In genomic region chr17:70429746-70430451, GRCm38 (mm10) we compare ENCODE assay signal across 7 mouse cellular contexts.
DNase-seq lines count a peak whose midpoint lies in the region; ATAC-seq lines count a peak whose summit lies in the region.

No protein-coding gene starts in this region.

- H3K9ac ChIP-seq in midbrain, embryonic 12.5 days (replicated peaks) = no peak overlapping the region

- no peak overlapping the region for H3K4me3 ChIP-seq in midbrain, embryonic 12.5 days

- no peaks in the 10 kb centered on the region for H3K9me3 ChIP-seq in midbrain, embryonic 12.5 days

- H3K27ac ChIP-seq in midbrain, embryonic 12.5 days (replicated peaks) = no peak overlapping the region

- H3K4me2 ChIP-seq in midbrain, embryonic 12.5 days (replicated peaks) = peak overlapping the region; percentile 34

- peak; percentile 89 for ATAC-seq in midbrain, embryonic 12.5 days (ENCODE audit: low FRiP score, low read depth)

- DNase-seq in adrenal gland, postnatal 10 days = peak; percentile 82
- DNase-seq in embryo, embryonic 11 days = peak; percentile 90
- peak; percentile 87 for DNase-seq in heart, adult 11 months
- peak; percentile 23 for DNase-seq in kidney, adult 11 months
- peak; percentile 77 to 84 for DNase-seq in left cerebral cortex, postnatal 36 days (ENCODE audit: low spot score in 2 of 2)
- peak; percentile 18 to 71 for DNase-seq in spleen, postnatal 4 days (ENCODE audit: low spot score in 2 of 2)

- intact Hi-C loops in left cerebral cortex, postnatal 36 days (cut with DNase I) = loop anchor here (1.0 to 5.0 kb wide), 2 partner anchors 94 to 202 kb away; no protein-coding TSS in a partner anchor

- H3K4me1 ChIP-seq in midbrain, embryonic 12.5 days = no peaks in the 10 kb centered on the region

- H3K27me3 ChIP-seq in midbrain, embryonic 12.5 days = no peaks in the 10 kb centered on the region

- H3K36me3 ChIP-seq in midbrain, embryonic 12.5 days = no peaks in the 10 kb centered on the region

- WGBS in midbrain, embryonic 12.5 days = 14% methylated on average over 17 of the region's 17 CpGs

Comparison
In these comparisons a context has a peak if more than half of its experiments do, and no peak if none do; other contexts are left out.
1. DNase-seq: peak in every context shown above with its lines; median percentile 90 in embryo, embryonic 11 days; 87 in heart, adult 11 months; 82 in adrenal gland, postnatal 10 days; 80 in left cerebral cortex, postnatal 36 days; 44 in spleen, postnatal 4 days; 23 in kidney, adult 11 months.